In the genomic region with DNA sequence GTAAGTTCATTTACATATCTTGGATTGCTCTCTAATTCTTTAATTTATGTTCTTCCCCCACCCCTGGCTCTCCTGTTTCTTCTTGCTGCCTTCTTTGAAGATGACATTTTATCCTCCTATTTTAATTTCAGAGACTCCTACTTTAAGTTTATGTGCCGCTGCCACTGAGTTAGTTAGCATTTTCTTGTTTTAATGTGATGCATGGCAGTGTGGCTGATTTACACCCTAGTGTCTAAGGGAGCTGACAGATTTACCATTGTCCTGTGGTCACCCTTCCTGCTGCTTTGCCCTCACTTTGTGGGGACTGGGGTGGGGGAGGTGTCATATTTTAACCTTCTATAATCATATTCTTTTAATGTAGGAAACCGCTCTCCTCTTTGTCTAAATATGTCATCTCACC, we compare ENCODE assay signal across 8 mouse cellular contexts.
"Had no signal": no experiment of that assay in that cellular context is flagged by ENCODE, and none has a peak within 500 bp of the region (broad histone marks: within the 10 kb centered on the region; RNA-seq: fewer than 3 reads in every experiment).

No protein-coding gene starts in this region.

- H3K9ac ChIP-seq: limb, embryonic 13.5 days; liver, embryonic 14.5 days had no signal

- H3K4me2 ChIP-seq: limb, embryonic 13.5 days had no signal

- DNase-seq: kidney, adult 8-10 months; left cerebral cortex, postnatal 4 days; lung, adult 18-20 months; thymus, postnatal 4 days had no signal

- H3K4me3 ChIP-seq: limb, embryonic 13.5 days had no signal

- ATAC-seq: intestine, embryonic 16.5 days had no signal

- H3K27me3 ChIP-seq: limb, embryonic 13.5 days had no signal

- H3K9me3 ChIP-seq: limb, embryonic 13.5 days had no signal

- H3K27ac ChIP-seq: limb, embryonic 13.5 days; liver, embryonic 14.5 days; stomach, postnatal 0 days had no signal

- H3K36me3 ChIP-seq: limb, embryonic 13.5 days had no signal

- H3K4me1 ChIP-seq: limb, embryonic 13.5 days had no signal
